Mouse (Mus musculus) liver, postnatal 0 days (tissue): ENCODE results near the gene Ifrd2.

Source experiments
- CTCF ChIP-seq: sonication (generic); IDR thresholded peaks from 2 replicates; pipeline ENCODE4 v1.5.1; 2016; ENCODE audit warnings: antibody characterized with exemption, low read depth
- EP300 ChIP-seq: IDR thresholded peaks from 2 replicates; pipeline ENCODE4 v1.6.1; 2016; ENCODE audit warnings: antibody characterized with exemption, low read depth, mild to moderate bottlenecking

DNA sequence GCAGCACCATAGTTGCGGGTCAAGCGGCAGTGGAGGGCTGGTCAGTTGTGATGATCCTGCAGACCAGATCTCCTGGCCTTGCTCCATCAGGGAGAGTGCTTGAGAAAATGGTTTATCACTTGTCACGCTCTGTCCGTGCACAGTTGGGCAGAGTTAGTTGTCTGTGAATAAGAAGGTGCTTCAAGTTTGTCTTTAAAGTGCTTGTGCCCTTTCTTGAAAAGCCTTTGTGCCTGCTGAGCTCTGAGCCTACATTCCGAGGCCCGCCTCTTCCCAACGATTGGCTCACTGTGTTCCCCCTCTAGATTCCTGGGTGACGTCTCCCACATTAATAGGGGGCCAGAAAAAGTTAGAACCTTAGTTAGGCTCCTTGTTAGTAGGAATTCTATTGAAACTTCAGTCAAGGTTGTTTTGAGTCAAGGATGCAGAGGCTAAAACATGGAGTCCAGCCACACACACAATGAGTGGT is 35.5 kb upstream of the Ifrd2 start:
- TF ChIP-seq CTCF (no peak), EP300 (no peak)
